Mouse (Mus musculus) hematopoietic stem cell, adult 5-6 weeks (primary cell): ENCODE measurements at regions not wholly inside any gene's neighbourhood (a gene's known extent, or its start where the extent isn't known, plus 50 kb on each side); places are given as distances from the start of the nearest gene placed in this dataset.

Experiments used
- ATAC-seq, 2 experiments: fragments of 125-278 bp in 1 of 2; replicated peaks in 1 of 2; 2 replicates each; pipeline ENCODE4 v1.8.0; 2016 to 2017; ENCODE audit warnings: inconsistent platforms in 2 of 2, mild to moderate bottlenecking in 2 of 2, moderate number of reproducible peaks in 2 of 2, low read depth in 1 of 2, moderate TSS enrichment in 1 of 2; ENCODE audit not compliant: low FRiP score in 2 of 2, poor library complexity in 2 of 2, severe bottlenecking in 2 of 2, insufficient read depth in 1 of 2, low TSS enrichment in 1 of 2

GRCm38 (mm10) chr9:91193954-91194353 is 168.3 kb upstream of the Zic4 start:
- no peak for ATAC-seq

- ATAC-seq = no peak
These were observed 154.9 kb upstream of the Zic4 start for GRCm38 (mm10) chr9:91207281-91207680.

DNA sequence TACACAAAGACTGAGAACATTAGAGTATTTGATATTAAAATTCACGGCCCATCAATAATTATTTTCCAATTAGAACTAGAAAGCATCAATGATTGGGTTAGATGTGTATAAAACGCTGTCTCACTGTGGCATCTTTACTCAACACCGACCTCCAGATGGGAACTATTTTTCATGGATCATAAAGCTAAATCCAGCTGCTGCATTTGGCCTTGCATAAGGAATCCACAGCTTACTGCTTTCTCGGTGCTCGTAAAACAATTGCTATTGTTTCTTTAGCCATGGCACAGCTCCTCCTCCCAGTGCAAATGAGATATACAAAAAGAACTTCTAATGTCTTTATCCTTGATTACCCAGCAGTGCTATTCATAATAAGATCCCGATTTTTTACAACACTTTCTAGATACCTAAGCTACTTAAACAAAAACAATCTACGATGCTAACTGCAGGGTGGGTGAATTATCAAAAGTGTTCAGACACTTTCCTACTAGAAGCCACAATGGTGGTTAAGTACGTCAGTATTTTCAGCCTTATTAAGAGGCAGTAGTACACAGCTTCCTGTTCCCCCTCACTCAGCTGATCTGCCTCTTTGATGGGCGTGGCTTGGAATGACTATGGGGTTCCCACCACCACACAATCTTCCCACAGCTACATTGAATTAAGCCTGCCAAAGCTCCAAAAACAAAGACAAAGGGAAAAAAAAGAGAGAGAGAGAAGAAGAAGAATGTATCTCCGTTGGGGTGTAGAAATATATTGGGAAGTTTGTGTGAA is 134.4 kb upstream of the Zic4 start:
- ATAC-seq = no peak

DNA sequence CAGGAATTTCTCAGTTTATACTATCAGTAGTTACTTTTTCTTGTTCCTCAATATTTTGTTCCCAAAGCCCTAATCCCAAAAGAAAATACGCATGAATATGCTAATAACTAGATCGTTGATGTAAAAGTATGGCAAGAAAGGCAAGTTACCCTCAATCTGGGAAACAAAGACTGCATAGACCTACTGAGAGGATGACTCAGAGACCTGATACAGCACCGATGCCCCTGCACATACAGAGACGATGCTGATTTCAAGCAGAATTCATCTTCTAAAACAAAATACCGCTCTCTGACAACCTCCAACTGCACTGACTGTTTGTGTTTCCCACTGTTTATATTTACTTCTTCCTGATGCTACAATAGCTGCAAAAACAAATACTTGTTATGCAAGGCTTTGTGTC is 133.7 kb upstream of the Zic4 start:
- ATAC-seq = no peak

- ATAC-seq = no peak
These were observed 108.3 kb upstream of the Zic4 start for GRCm38 (mm10) chr9:91253886-91254285.

- no peak for ATAC-seq
These were observed 70.9 kb upstream of the Zic4 start for GRCm38 (mm10) chr9:91291340-91291739.
